Mouse (Mus musculus) adipocyte (in vitro differentiated cells): ENCODE measurements around the gene Gm4297.
"Not testable (repeated sequence)": the region's sequence is repeated elsewhere in the genome, so short reads cannot be mapped to it uniquely, and the experiment has no call there.

Source experiments
- DNase-seq: peaks from one replicate; pipeline ENCODE4 v3.0.0-alpha.2; 2016; ENCODE audit warnings: low spot score

Gm4297 gene

DNA sequence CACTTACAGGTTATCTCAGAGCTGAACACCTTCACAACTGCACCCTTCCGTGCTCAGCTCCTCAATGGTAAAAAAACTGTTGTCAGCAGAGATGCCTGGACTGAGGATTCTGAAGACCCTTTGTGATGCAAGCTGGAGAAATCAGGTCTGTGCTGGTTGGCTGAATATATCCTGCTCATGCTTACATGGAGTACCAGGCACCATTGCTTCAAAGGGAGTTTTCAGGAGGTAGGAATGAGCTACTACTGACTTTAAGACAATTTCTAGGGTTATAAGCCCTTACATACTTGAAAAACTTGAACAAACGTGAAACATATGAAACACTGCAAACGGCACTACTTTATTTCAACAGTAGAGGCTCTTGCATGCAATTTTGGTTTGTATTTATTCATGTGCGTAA lies at the start of gene Gm4297:
TSS of gene Gm4297 (minus strand) at position 101 of the 400 bp plus-strand sequence.
- not testable (repeated sequence) for DNase-seq
